Comparison of ENCODE assay signal across 10 mouse cellular contexts in genomic region chr6:101251160-101251559, GRCm38 (mm10).
DNase-seq lines count a peak whose midpoint lies in the region; ATAC-seq and TF ChIP-seq lines count a peak whose summit lies in the region.
"Had no signal": no experiment of that assay in that cellular context is flagged by ENCODE, and none has a peak within 500 bp of the region (broad histone marks: within the 10 kb centered on the region; RNA-seq: fewer than 3 reads in every experiment).

No protein-coding gene starts in this region.

- H3K9ac ChIP-seq in kidney, embryonic 16.5 days (replicated peaks; ENCODE audit: low read length) = no peak overlapping the region
- no peak overlapping the region for H3K9ac ChIP-seq in midbrain, embryonic 15.5 days
- H3K9ac ChIP-seq: liver, embryonic 15.5 days had no signal

- H3K9me3 ChIP-seq in embryonic facial prominence, embryonic 10.5 days = no peaks in the 10 kb centered on the region
- H3K9me3 ChIP-seq in kidney, embryonic 16.5 days (ENCODE audit: low read length) = no peaks in the 10 kb centered on the region
- H3K9me3 ChIP-seq in midbrain, embryonic 15.5 days = no peaks in the 10 kb centered on the region
- H3K9me3 ChIP-seq: liver, embryonic 15.5 days had no signal

- H3K27me3 ChIP-seq in kidney, adult 2 months (replicated peaks; ENCODE audit: control insufficient read depth, insufficient read depth, low read length) = no peaks in the 10 kb centered on the region
- H3K27me3 ChIP-seq in embryonic facial prominence, embryonic 10.5 days (replicated peaks; ENCODE audit: low read depth, poor library complexity, severe bottlenecking) = no peaks in the 10 kb centered on the region
- no peaks in the 10 kb centered on the region for H3K27me3 ChIP-seq in kidney, embryonic 16.5 days (ENCODE audit: insufficient read depth, low read length)
- peaks cover 4% of the 10 kb centered on the region for H3K27me3 ChIP-seq in midbrain, embryonic 15.5 days (replicated peaks)
- H3K27me3 ChIP-seq in cerebellum, adult 2 months (ENCODE audit: control insufficient read depth, insufficient read depth, low read length) = no peaks in the 10 kb centered on the region
- H3K27me3 ChIP-seq: liver, embryonic 15.5 days had no signal

- no peak overlapping the region for H3K4me2 ChIP-seq in kidney, embryonic 16.5 days (replicated peaks; ENCODE audit: low read depth, low read length)
- no peak overlapping the region for H3K4me2 ChIP-seq in midbrain, embryonic 15.5 days
- H3K4me2 ChIP-seq: liver, embryonic 15.5 days had no signal

- no peaks in the 10 kb centered on the region for H3K4me1 ChIP-seq in kidney, adult 2 months (ENCODE audit: control insufficient read depth, insufficient read depth, low read length)
- peaks cover 69% of the 10 kb centered on the region for H3K4me1 ChIP-seq in embryonic facial prominence, embryonic 10.5 days
- peaks cover 41% of the 10 kb centered on the region for H3K4me1 ChIP-seq in kidney, embryonic 16.5 days (ENCODE audit: insufficient read depth, low read length)
- peaks cover 14% of the 10 kb centered on the region for H3K4me1 ChIP-seq in midbrain, embryonic 15.5 days
- H3K4me1 ChIP-seq in cerebellum, adult 2 months (ENCODE audit: control insufficient read depth, insufficient read depth, low read length) = no peaks in the 10 kb centered on the region
- H3K4me1 ChIP-seq: liver, embryonic 15.5 days had no signal

- DNase-seq in kidney, adult 2 months = peak; percentile 21
- DNase-seq in kidney, postnatal 36 days = no peak
- peak; percentile 36 for DNase-seq in embryonic facial prominence, embryonic 10.5 days (ENCODE audit: low spot score)
- no peak for DNase-seq in cerebellum, adult 2 months
- no peak for DNase-seq in right cerebral cortex, postnatal 36 days (ENCODE audit: low spot score in 2 of 2)
- no peak for DNase-seq in urinary bladder, postnatal 36 days (ENCODE audit: low spot score in 2 of 2)
- DNase-seq: right cerebral cortex, adult 18-20 months had no signal

- no peaks in the 10 kb centered on the region for H3K36me3 ChIP-seq in kidney, adult 2 months (ENCODE audit: control insufficient read depth, insufficient read depth, low read length)
- H3K36me3 ChIP-seq in embryonic facial prominence, embryonic 10.5 days (replicated peaks) = no peaks in the 10 kb centered on the region
- H3K36me3 ChIP-seq in kidney, embryonic 16.5 days (ENCODE audit: insufficient read depth, low read length) = no peaks in the 10 kb centered on the region
- H3K36me3 ChIP-seq in midbrain, embryonic 15.5 days (replicated peaks) = no peaks in the 10 kb centered on the region
- H3K36me3 ChIP-seq: liver, embryonic 15.5 days had no signal

- ATAC-seq in kidney, embryonic 16.5 days (ENCODE audit: low FRiP score, low TSS enrichment) = peak; percentile 64
- ATAC-seq in midbrain, embryonic 15.5 days (replicated peaks) = 0 out of 2 replicates have a peak, but pooled peaks have one; percentile 22

- H3K27ac ChIP-seq in kidney, adult 2 months (ENCODE audit: insufficient read depth, low read depth, low read length) = no peak overlapping the region
- H3K27ac ChIP-seq in embryonic facial prominence, embryonic 10.5 days (replicated peaks) = peak overlapping the region; percentile 48
- peak overlapping the region; percentile 50 for H3K27ac ChIP-seq in kidney, embryonic 16.5 days (ENCODE audit: low read length)
- peak overlapping the region; percentile 0; the same call in 1 of the 2 replicates for H3K27ac ChIP-seq in midbrain, embryonic 15.5 days
- no peak overlapping the region for H3K27ac ChIP-seq in cerebellum, adult 2 months (ENCODE audit: insufficient read depth, low read length)
- H3K27ac ChIP-seq: liver, embryonic 15.5 days had no signal

- TF ChIP-seq POLR2A in kidney, adult 2 months (IDR thresholded peaks at IDR 0.05; ENCODE audit: low read depth, low read length) = no peak
- no peak for TF ChIP-seq POLR2A in cerebellum, adult 2 months (IDR thresholded peaks at IDR 0.05; ENCODE audit: borderline replicate concordance, insufficient read depth, low read length)

- H3K4me3 ChIP-seq in kidney, adult 2 months (ENCODE audit: insufficient read depth, low read depth, low read length) = no peak overlapping the region
- H3K4me3 ChIP-seq in embryonic facial prominence, embryonic 10.5 days = no peak overlapping the region
- no peak overlapping the region for H3K4me3 ChIP-seq in kidney, embryonic 16.5 days (ENCODE audit: low read length)
- H3K4me3 ChIP-seq in midbrain, embryonic 15.5 days = no peak overlapping the region
- no peak overlapping the region for H3K4me3 ChIP-seq in cerebellum, adult 2 months (replicated peaks; ENCODE audit: insufficient read depth, low read depth, low read length)
- H3K4me3 ChIP-seq: liver, embryonic 15.5 days had no signal

- no peak for TF ChIP-seq CTCF in kidney, adult 2 months (conservative IDR thresholded peaks at IDR 0.05; ENCODE audit: insufficient read depth, insufficient read length, low read depth, low read length)
- no peak for TF ChIP-seq CTCF in cerebellum, adult 2 months (IDR thresholded peaks at IDR 0.05; ENCODE audit: borderline replicate concordance, insufficient read depth, low read depth, low read length)

- 44% methylated on average over 5 of the region's 5 CpGs for WGBS in kidney, adult 2 months
- 45% methylated on average over 5 of the region's 5 CpGs for WGBS in embryonic facial prominence, embryonic 10.5 days
- WGBS in kidney, embryonic 16.5 days = 21% methylated on average over 5 of the region's 5 CpGs
- 41% methylated on average over 5 of the region's 5 CpGs for WGBS in midbrain, embryonic 15.5 days
- 70% methylated on average over 5 of the region's 5 CpGs for WGBS in cerebellum, adult 2 months

Comparison
In these comparisons a context has a peak if more than half of its experiments do, and no peak if none do; other contexts are left out.
1. DNase-seq: peak in kidney, adult 2 months (single experiment) and embryonic facial prominence, embryonic 10.5 days (single experiment); none in kidney, postnatal 36 days (0 of 2), cerebellum, adult 2 months (0 of 2), right cerebral cortex, postnatal 36 days (0 of 2) and urinary bladder, postnatal 36 days (0 of 2).
2. H3K27ac ChIP-seq: peak in embryonic facial prominence, embryonic 10.5 days (single experiment), kidney, embryonic 16.5 days (single experiment) and midbrain, embryonic 15.5 days (single experiment); none in kidney, adult 2 months (single experiment) and cerebellum, adult 2 months (single experiment).